Mouse (Mus musculus): ENCODE results near the gene Irf5. TPM values are rescaled to one million over a fixed set of nuclear protein-coding genes. Genes with fewer than 3 reads are reported as not detected.

Gene Irf5
- polyA plus RNA-seq, 1 experiment from 2014 or later = 1.2 TPM

DNA sequence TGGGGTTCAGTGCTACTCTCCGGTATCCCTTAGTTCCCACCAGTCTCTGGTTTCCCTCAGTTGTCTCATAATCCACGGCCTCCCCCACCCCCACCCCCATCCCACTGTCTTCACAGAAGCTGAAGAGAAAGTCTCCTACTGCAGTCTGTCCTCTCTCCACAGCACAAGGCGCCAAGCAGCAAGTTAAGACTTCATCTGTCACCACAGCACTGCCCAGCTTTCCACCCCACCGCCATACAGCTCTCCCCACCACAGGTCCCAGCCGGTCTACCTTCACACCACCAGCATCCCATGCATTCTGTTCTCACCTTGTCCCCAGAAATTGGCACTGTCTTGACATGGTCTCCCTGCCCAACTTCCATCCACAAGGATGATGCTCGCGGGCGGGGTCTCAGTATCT, 19.6 kb upstream of the Irf5 start:
- H3K9ac ChIP-seq = no peak overlapping the region
- WGBS = 25% methylated on average over 8 of the region's 8 CpGs
- H3K4me2 ChIP-seq = peak overlapping the region; percentile 68
- H3K27ac ChIP-seq = no peak overlapping the region
- no peaks in the 10 kb centered on the region for H3K36me3 ChIP-seq (ENCODE audit: poor library complexity, severe bottlenecking)
- H3K27me3 ChIP-seq = peaks cover 50% of the 10 kb centered on the region
- no peaks in the 10 kb centered on the region for H3K9me3 ChIP-seq (replicated peaks)
- peak; percentile 17; the same call in 1 of the 2 replicates for ATAC-seq
- H3K4me3 ChIP-seq = peak overlapping the region; percentile 49
- H3K4me1 ChIP-seq = peaks cover 12% of the 10 kb centered on the region

DNA sequence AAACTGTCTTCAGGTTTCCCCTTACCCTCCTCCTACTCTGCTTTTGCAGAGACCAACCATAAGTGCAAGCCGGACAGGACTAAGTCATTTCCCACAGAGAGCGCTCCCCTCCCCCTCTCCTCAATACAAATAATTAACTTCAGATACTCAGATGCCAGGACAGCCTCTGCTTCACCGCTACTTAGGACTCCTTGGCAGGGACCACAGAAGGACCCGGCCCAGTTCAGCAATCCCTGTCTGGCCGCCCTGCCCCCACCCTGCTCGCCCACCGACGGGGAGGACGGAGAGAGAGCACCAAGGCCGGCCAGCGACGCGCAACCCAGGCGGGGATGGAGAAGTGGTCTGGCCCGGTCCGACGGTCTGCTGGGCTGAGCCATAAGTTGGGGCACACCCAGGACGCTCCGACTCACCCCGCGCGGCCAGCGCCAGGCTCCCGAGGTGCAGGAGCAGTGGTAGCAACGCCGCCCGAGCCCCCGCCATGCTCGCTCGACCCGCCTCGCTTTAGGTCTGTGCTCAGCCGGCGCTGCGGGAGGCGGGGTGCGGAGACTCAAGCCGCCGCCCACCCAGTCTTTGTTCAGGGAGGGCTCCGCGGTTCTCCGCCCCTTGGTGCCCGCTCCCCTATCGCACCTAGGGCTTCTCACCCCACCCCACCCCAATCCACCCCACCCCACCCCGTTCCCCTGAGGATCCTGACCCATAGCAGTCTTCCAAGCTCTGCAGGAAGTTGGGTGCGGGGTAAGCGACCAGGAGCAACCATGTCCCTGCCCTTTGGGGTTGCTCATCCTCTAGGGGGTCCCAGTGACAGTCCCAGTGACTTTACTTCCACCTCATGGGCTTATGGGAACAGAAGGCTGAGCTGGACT, 18.7 kb upstream of the Irf5 start, which contains the start of gene Kcp:
TSS of gene Kcp (minus strand) at position 506 of the 863 bp plus-strand sequence.
- no peaks in the 10 kb centered on the region for H3K9me3 ChIP-seq (replicated peaks)
- no peak within 1 kb of the TSS for H3K27ac ChIP-seq
- peaks cover 12% of the 10 kb centered on the region for H3K4me1 ChIP-seq
- peak within 1 kb of the TSS; percentile 49 for H3K4me3 ChIP-seq
- 2% methylated on average over 46 of the region's 47 CpGs for WGBS
- H3K36me3 ChIP-seq (ENCODE audit: poor library complexity, severe bottlenecking) = no peaks in the 10 kb centered on the region
- ATAC-seq = peak; percentile 79
- H3K27me3 ChIP-seq = peaks cover 50% of the 10 kb centered on the region
- peak within 1 kb of the TSS; percentile 63 for H3K9ac ChIP-seq
- peak within 1 kb of the TSS; percentile 68 for H3K4me2 ChIP-seq

DNA sequence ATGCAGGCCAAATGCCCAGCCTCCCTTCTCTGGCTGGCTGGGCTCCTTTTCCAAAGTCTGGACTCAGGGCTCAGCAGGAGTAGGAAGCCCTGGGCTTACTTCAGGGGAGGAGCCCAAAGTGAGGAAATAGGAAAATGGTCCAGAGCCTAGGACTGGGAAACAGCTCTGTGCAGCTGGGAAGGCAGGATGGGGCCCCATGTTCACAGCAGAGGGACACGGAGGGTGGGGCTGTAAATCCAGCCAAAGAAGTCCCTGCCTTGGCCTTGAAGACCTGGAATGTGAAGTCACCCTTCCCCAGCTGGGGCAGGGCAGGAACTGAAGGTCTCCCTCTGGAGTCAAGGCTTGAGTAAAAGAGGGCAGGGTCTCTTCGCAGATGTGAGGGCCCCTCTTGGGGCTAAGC, 17.3 kb upstream of the Irf5 start:
- H3K4me3 ChIP-seq = no peak overlapping the region
- peaks cover 50% of the 10 kb centered on the region for H3K27me3 ChIP-seq
- no peak overlapping the region for H3K9ac ChIP-seq
- H3K27ac ChIP-seq = no peak overlapping the region
- no peak overlapping the region for H3K4me2 ChIP-seq
- H3K9me3 ChIP-seq (replicated peaks) = no peaks in the 10 kb centered on the region
- no peaks in the 10 kb centered on the region for H3K36me3 ChIP-seq (ENCODE audit: poor library complexity, severe bottlenecking)
- no peak for ATAC-seq
- WGBS = 62% methylated on average over 2 of the region's 2 CpGs
- peaks cover 18% of the 10 kb centered on the region for H3K4me1 ChIP-seq

DNA sequence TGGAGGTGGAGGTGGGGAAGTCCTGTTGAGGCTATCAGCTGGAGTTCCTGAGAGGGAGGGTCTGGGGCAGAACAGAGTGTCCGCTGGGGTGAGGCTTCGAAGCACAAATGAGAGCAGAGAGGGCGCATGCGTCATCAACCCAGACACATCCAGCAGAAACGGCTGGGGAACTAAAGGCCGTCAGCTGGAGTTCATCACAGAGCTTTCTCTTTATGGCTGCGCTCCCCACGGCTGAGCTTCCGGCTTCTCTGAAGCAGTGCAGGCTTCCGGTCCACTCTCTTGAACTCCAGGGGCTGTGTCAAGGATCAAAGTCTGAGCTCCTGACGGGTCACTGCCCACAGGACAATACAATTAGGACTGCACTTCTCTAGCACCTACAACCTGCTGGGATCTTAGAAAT, 13.1 kb upstream of the Irf5 start:
- Histone ChIP-seq H3K4me2 (peak overlapping the region; percentile 49), H3K9ac (0 out of 2 replicates have a peak overlapping the region, but pooled peaks have one; percentile 26), H3K36me3 (ENCODE audit: poor library complexity, severe bottlenecking) (no peaks in the 10 kb centered on the region), H3K4me1 (peaks cover 5% of the 10 kb centered on the region; the same call in 1 of the 2 replicates), H3K4me3 (peak overlapping the region; percentile 9), H3K27ac (no peak overlapping the region), H3K27me3 (peaks cover 33% of the 10 kb centered on the region), H3K9me3 (replicated peaks) (no peaks in the 10 kb centered on the region)
- 1% methylated on average over 11 of the region's 11 CpGs for WGBS
- peak; percentile 45 for ATAC-seq

DNA sequence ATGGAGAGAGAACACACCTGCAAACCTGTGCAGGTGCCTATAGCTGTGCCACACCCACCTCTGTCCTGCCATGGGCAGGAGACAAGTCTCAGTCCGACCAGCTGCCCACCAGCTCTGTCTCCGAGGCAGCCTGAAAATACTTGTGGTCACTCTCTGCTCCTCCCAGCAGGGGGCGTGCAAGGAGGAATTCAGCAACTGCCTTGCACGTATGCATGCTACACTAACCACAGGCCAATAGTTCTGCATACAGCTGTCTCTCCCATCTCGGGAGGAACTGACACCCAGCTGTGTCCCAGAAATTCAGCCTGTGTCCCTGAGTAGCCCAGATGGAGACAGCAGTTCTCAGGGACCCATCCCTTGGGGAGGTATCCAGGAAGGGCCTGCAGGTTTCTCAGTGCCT, 9.3 kb upstream of the Irf5 start:
- WGBS = 4% methylated on average over 5 of the region's 5 CpGs

DNA sequence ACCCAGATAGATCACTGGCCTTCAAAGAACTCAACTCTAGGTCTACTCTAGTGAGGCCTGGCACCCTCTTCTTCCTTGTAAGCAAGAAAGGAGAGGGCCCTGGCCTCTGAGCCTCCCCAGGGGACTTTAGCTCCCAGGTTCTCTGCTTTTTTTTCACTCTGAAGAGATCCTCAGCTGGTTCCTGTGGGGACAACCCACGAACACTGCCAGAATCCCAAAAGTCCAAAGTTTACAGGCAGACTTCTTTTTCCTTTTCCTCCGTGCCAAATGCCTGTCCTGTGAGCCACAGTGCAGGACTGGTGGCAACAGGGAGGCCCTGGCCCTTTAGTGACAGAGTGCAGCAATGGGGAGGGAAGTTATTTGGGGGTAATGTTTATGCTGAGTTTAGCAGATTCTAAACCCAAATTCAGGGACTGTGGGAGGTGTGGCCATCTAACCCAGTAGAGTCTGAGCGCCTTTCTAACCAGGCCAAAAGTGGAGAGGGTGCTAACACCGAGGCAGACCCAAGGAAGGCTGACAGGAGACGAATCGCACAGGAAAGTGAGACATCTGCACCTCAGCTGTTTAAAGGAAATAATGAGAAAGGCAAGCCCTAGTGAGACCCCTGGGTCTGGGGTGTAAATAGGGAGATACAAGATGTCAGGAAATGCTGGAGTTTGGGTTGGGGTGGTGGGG, 3.7 kb upstream of the Irf5 start:
- Histone ChIP-seq H3K9me3 (replicated peaks) (peaks cover 3% of the 10 kb centered on the region; the same call in 1 of the 2 replicates), H3K4me2 (no peak overlapping the region), H3K36me3 (ENCODE audit: poor library complexity, severe bottlenecking) (no peaks in the 10 kb centered on the region), H3K4me3 (no peak overlapping the region), H3K27me3 (peaks cover 44% of the 10 kb centered on the region), H3K4me1 (peaks cover 19% of the 10 kb centered on the region), H3K9ac (no peak overlapping the region), H3K27ac (no peak overlapping the region)
- no peak for ATAC-seq
- WGBS = 82% methylated on average over 6 of the region's 6 CpGs

More for the DNA sequence above, 9.3 kb upstream of the Irf5 start:
- H3K4me1 ChIP-seq = peaks cover 5% of the 10 kb centered on the region; the same call in 1 of the 2 replicates
- H3K9ac ChIP-seq = no peak overlapping the region
- ATAC-seq = peak; percentile 30; the same call in 1 of the 2 replicates
- H3K4me2 ChIP-seq = no peak overlapping the region
- H3K9me3 ChIP-seq (replicated peaks) = peaks cover 3% of the 10 kb centered on the region; the same call in 1 of the 2 replicates
- H3K27ac ChIP-seq = no peak overlapping the region
- peaks cover 16% of the 10 kb centered on the region for H3K27me3 ChIP-seq
- no peak overlapping the region for H3K4me3 ChIP-seq
- no peaks in the 10 kb centered on the region for H3K36me3 ChIP-seq (ENCODE audit: poor library complexity, severe bottlenecking)

DNA sequence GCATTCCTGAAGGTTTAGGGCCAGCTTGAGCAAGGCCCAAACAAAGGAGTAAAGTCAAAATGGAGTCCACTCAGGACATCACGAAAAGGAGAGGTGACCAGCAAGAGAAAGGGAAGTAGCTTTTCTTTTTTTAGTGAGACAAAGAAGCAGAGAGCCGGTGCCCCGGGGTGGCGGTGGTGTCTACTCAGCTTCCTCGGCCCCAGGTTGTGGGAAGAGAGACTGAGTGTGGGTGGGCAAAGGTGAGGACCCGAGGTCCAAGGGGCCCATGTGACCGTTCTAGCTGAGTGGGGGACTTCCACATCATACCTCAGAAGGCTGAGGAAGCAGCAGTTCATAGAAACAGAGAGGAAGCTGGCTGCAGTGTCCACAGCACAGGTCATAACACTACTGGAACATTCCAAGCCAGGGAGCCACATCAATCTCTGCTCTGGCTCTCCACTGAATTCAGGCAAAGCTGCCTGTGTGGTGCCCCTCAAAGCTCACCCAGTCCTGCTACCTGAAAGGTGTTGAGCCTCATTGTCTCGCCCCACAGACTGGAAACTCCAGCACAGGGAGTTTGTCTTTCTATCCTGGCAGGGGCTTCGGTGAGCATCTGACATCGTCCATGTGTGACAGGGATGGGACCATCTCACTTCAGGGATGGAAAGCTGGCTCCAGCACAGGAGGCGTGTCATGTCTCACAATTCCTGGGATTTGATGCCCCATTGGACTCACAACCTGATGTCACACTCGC, 3.0 kb upstream of the Irf5 start:
- Histone ChIP-seq H3K4me3 (no peak overlapping the region), H3K9me3 (replicated peaks) (peaks cover 3% of the 10 kb centered on the region; the same call in 1 of the 2 replicates), H3K27me3 (peaks cover 45% of the 10 kb centered on the region), H3K36me3 (ENCODE audit: poor library complexity, severe bottlenecking) (no peaks in the 10 kb centered on the region), H3K4me2 (no peak overlapping the region), H3K9ac (no peak overlapping the region), H3K27ac (no peak overlapping the region), H3K4me1 (peaks cover 19% of the 10 kb centered on the region)
- ATAC-seq = no peak
- 76% methylated on average over 12 of the region's 12 CpGs for WGBS

DNA sequence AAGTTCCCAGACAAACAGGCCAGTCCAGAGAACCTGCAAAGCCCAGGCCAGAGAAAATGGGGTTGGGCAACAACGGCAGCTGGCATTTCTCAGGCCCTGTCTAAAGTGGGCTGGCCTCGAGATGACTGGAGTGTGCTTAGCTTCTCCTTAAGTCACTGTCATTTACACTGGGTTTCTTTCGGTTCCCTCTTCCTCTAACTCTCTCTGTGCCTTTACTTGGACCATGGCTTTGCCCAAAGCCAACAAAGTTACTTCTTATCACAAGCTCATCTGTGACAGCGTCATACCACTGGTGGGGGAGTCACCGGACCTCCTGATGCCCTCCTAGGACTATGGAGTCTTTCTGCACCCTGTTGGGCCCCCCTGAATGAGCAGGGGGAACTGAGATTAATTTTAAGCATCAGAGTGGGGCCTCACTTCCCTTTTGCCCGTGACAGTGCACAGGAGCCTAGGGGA, 2.4 kb upstream of the Irf5 start:
- no peak for ATAC-seq
- Histone ChIP-seq H3K4me1 (peaks cover 19% of the 10 kb centered on the region), H3K36me3 (ENCODE audit: poor library complexity, severe bottlenecking) (no peaks in the 10 kb centered on the region), H3K4me3 (no peak overlapping the region), H3K9ac (no peak overlapping the region), H3K9me3 (replicated peaks) (peaks cover 3% of the 10 kb centered on the region; the same call in 1 of the 2 replicates), H3K4me2 (no peak overlapping the region), H3K27me3 (peaks cover 51% of the 10 kb centered on the region), H3K27ac (no peak overlapping the region)
- WGBS = 77% methylated on average over 6 of the region's 6 CpGs

DNA sequence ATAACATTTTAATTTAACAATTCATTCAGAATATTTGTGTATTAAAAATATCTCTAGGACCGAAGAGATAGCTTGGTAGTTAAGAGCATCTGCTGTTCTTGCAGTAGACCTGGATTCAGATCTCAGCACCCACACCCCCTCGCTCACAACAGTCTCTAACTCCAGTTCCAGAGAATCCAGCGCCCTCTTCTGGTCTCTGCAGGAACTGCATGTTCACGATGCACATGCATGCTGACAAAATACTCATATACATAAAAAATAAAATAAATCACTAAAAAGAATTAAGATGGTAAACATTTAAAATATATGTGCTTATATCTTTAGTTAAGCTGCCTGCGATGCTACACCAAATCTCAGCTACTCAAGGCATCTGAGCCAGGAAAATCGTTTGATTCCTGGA, 1.2 kb upstream of the Irf5 start:
- Histone ChIP-seq H3K9me3 (replicated peaks) (no peaks in the 10 kb centered on the region), H3K27ac (no peak overlapping the region), H3K27me3 (peaks cover 63% of the 10 kb centered on the region), H3K4me2 (no peak overlapping the region), H3K36me3 (ENCODE audit: poor library complexity, severe bottlenecking) (no peaks in the 10 kb centered on the region), H3K9ac (no peak overlapping the region), H3K4me1 (peaks cover 19% of the 10 kb centered on the region), H3K4me3 (no peak overlapping the region)
- WGBS = 72% methylated on average over 6 of the region's 6 CpGs
- no peak for ATAC-seq

DNA sequence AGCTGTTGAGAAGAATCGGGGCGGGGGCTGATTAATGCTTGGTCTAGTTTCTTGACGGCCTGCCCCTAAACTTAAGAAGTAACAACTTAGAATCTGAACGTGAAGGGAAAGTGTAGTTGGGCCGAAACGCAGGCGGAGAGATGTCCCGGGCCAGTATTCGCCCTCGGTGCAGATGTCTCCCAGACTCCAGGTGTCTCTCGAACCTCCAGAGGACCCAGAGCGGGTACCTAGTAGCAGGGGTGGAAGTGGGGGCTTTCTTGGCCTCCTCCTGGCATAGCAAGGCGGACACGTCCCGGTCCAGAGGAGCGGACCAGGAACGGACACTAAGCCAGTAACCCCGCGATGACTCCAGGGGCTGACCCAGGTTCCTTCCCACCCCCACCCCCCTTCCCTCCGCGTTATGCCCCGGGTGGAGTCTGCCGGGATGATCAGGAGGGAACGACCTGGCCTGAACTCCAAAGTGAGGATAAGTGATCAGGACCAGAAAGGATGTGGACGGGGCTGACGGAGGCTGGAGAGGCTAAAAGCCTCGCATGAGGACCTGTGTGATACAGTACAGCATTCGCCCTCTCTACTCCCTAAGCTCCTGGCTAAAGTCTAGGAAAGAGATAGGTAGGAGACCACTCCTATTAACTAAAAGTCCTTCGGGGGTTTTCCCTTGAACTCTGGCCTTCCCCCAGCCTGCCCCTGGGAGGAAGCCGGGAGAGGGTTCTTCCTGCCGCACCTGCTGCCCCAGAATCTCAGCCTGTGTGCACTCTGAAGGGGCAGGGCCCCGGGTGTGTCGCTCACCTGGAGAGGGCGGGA, 1.1 kb downstream of the Irf5 start:
- H3K4me2 ChIP-seq = peak overlapping the region; percentile 96
- H3K9ac ChIP-seq = no peak overlapping the region
- H3K4me1 ChIP-seq = peaks cover 19% of the 10 kb centered on the region
- ATAC-seq = no peak
- H3K27ac ChIP-seq = no peak overlapping the region
- WGBS = 5% methylated on average over 33 of the region's 34 CpGs
- H3K27me3 ChIP-seq = peaks cover 73% of the 10 kb centered on the region
- no peaks in the 10 kb centered on the region for H3K36me3 ChIP-seq (ENCODE audit: poor library complexity, severe bottlenecking)
- H3K9me3 ChIP-seq (replicated peaks) = no peaks in the 10 kb centered on the region
- peak overlapping the region; percentile 52 for H3K4me3 ChIP-seq

DNA sequence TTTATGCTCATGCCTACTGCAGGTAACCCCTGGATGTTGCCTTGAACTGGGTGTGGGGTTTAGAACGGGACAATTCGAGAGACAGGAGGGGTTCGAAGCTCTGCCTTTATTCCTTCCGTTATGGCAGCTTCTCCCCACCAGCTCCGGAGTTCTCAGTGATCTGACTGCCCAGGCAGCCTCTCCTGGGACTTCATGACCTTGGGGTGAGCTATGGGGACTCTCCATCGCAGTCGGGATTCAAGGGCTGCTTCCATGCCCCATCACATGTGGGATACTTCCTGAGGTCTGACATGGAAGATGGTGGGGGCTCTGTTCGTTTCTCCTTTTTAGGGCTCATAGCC, 1.7 kb downstream of the Irf5 start:
- WGBS = 13% methylated on average over 8 of the region's 8 CpGs
- Histone ChIP-seq H3K27ac (no peak overlapping the region), H3K27me3 (peaks cover 69% of the 10 kb centered on the region), H3K4me2 (0 out of 2 replicates have a peak overlapping the region, but pooled peaks have one; percentile 96), H3K4me3 (peak overlapping the region; percentile 52; the same call in 1 of the 2 replicates), H3K36me3 (ENCODE audit: poor library complexity, severe bottlenecking) (no peaks in the 10 kb centered on the region), H3K4me1 (peaks cover 19% of the 10 kb centered on the region), H3K9me3 (replicated peaks) (no peaks in the 10 kb centered on the region), H3K9ac (no peak overlapping the region)
- no peak for ATAC-seq
